In genomic region chr19:37909830-37910261, GRCm38 (mm10) we compare ENCODE assay signal across 18 mouse cellular contexts.
A peak's percentile ranks its signal among the peaks of the same experiment; 100 is the strongest.
DNase-seq lines count a peak whose midpoint lies in the region; ATAC-seq and TF ChIP-seq lines count a peak whose summit lies in the region.
"Had no signal": no experiment of that assay in that cellular context is flagged by ENCODE, and none has a peak within 500 bp of the region (broad histone marks: within the 10 kb centered on the region; RNA-seq: fewer than 3 reads in every experiment).

No protein-coding gene starts in this region.

- H3K27ac ChIP-seq in hindbrain, embryonic 13.5 days = no peak overlapping the region
- H3K27ac ChIP-seq in hindbrain, postnatal 0 days = no peak overlapping the region
- H3K27ac ChIP-seq in midbrain, postnatal 0 days (ENCODE audit: low read depth, low read length) = no peak overlapping the region
- H3K27ac ChIP-seq in midbrain, embryonic 15.5 days = no peak overlapping the region
- H3K27ac ChIP-seq in neural tube, embryonic 15.5 days (replicated peaks) = no peak overlapping the region
- H3K27ac ChIP-seq: limb, embryonic 13.5 days; liver, embryonic 15.5 days had no signal

- peak; percentile 67 for ATAC-seq in hindbrain, embryonic 13.5 days (ENCODE audit: low FRiP score)
- no peak for ATAC-seq in hindbrain, postnatal 0 days
- ATAC-seq in midbrain, postnatal 0 days (ENCODE audit: low FRiP score) = no peak
- no peak for ATAC-seq in midbrain, embryonic 15.5 days (replicated peaks)
- peak; percentile 68 for ATAC-seq in neural tube, embryonic 15.5 days (ENCODE audit: low FRiP score)
- ATAC-seq: intestine, postnatal 0 days had no signal

- no peaks in the 10 kb centered on the region for H3K27me3 ChIP-seq in hindbrain, embryonic 13.5 days
- H3K27me3 ChIP-seq in hindbrain, postnatal 0 days (ENCODE audit: insufficient read depth, low read length) = no peaks in the 10 kb centered on the region
- H3K27me3 ChIP-seq in midbrain, postnatal 0 days (ENCODE audit: insufficient read depth, low read length) = no peaks in the 10 kb centered on the region
- H3K27me3 ChIP-seq in midbrain, embryonic 15.5 days (replicated peaks) = no peaks in the 10 kb centered on the region
- H3K27me3 ChIP-seq in neural tube, embryonic 15.5 days (replicated peaks) = no peaks in the 10 kb centered on the region
- H3K27me3 ChIP-seq: heart, embryonic 12.5 days; limb, embryonic 13.5 days; liver, embryonic 15.5 days had no signal

- DNase-seq in hindbrain, postnatal 0 days (ENCODE audit: low spot score) = no peak
- peak; percentile 4 for DNase-seq in midbrain, postnatal 0 days (ENCODE audit: low spot score)
- DNase-seq in NIH3T3 (ENCODE audit: low read depth) = peak; percentile 65
- DNase-seq in kidney, postnatal 36 days = no peak
- DNase-seq: cerebellum, adult 18-20 months; cerebellum, postnatal 36 days; heart, postnatal 4 days; lung, postnatal 10 days; retina, postnatal 1 day; spleen, adult 18-20 months; thymus, adult 18-20 months had no signal

- 42% methylated on average over 5 of the region's 5 CpGs for WGBS in hindbrain, embryonic 13.5 days
- 51% methylated on average over 5 of the region's 5 CpGs for WGBS in hindbrain, postnatal 0 days
- 54% methylated on average over 5 of the region's 5 CpGs for WGBS in midbrain, postnatal 0 days
- WGBS in midbrain, embryonic 15.5 days = 60% methylated on average over 5 of the region's 5 CpGs
- 35% methylated on average over 5 of the region's 5 CpGs for WGBS in neural tube, embryonic 15.5 days

- no peak overlapping the region for H3K9ac ChIP-seq in hindbrain, embryonic 13.5 days
- no peak overlapping the region for H3K9ac ChIP-seq in hindbrain, postnatal 0 days (replicated peaks; ENCODE audit: low read length)
- no peak overlapping the region for H3K9ac ChIP-seq in midbrain, postnatal 0 days (replicated peaks; ENCODE audit: low read length, poor library complexity, severe bottlenecking)
- no peak overlapping the region for H3K9ac ChIP-seq in midbrain, embryonic 15.5 days
- H3K9ac ChIP-seq in neural tube, embryonic 15.5 days (replicated peaks) = no peak overlapping the region
- H3K9ac ChIP-seq: heart, embryonic 12.5 days; limb, embryonic 13.5 days; liver, embryonic 15.5 days had no signal

- H3K36me3 ChIP-seq in hindbrain, embryonic 13.5 days = no peaks in the 10 kb centered on the region
- no peaks in the 10 kb centered on the region for H3K36me3 ChIP-seq in hindbrain, postnatal 0 days (ENCODE audit: insufficient read depth, low read length)
- no peaks in the 10 kb centered on the region for H3K36me3 ChIP-seq in midbrain, postnatal 0 days (ENCODE audit: insufficient read depth, low read length)
- no peaks in the 10 kb centered on the region for H3K36me3 ChIP-seq in midbrain, embryonic 15.5 days (replicated peaks)
- no peaks in the 10 kb centered on the region for H3K36me3 ChIP-seq in neural tube, embryonic 15.5 days
- H3K36me3 ChIP-seq: heart, embryonic 12.5 days; limb, embryonic 13.5 days; liver, embryonic 15.5 days had no signal

- TF ChIP-seq CTCF in hindbrain, postnatal 0 days (IDR thresholded peaks at IDR 0.05; ENCODE audit: low read depth) = no peak
- TF ChIP-seq CTCF in midbrain, postnatal 0 days (IDR thresholded peaks at IDR 0.05) = no peak

- peaks cover 19% of the 10 kb centered on the region for H3K4me1 ChIP-seq in hindbrain, embryonic 13.5 days (replicated peaks)
- H3K4me1 ChIP-seq in hindbrain, postnatal 0 days (ENCODE audit: insufficient read depth, low read length) = no peaks in the 10 kb centered on the region
- H3K4me1 ChIP-seq in midbrain, postnatal 0 days (ENCODE audit: insufficient read depth, low read length) = no peaks in the 10 kb centered on the region
- no peaks in the 10 kb centered on the region for H3K4me1 ChIP-seq in midbrain, embryonic 15.5 days
- peaks cover 29% of the 10 kb centered on the region for H3K4me1 ChIP-seq in neural tube, embryonic 15.5 days
- H3K4me1 ChIP-seq: liver, embryonic 15.5 days had no signal

- H3K9me3 ChIP-seq in hindbrain, embryonic 13.5 days = no peaks in the 10 kb centered on the region
- H3K9me3 ChIP-seq in hindbrain, postnatal 0 days (ENCODE audit: low read length) = no peaks in the 10 kb centered on the region
- no peaks in the 10 kb centered on the region for H3K9me3 ChIP-seq in midbrain, postnatal 0 days (ENCODE audit: low read length)
- H3K9me3 ChIP-seq in midbrain, embryonic 15.5 days = no peaks in the 10 kb centered on the region
- no peaks in the 10 kb centered on the region for H3K9me3 ChIP-seq in neural tube, embryonic 15.5 days (replicated peaks)
- H3K9me3 ChIP-seq: heart, embryonic 12.5 days; limb, embryonic 13.5 days; liver, embryonic 15.5 days had no signal

- no peak overlapping the region for H3K4me2 ChIP-seq in hindbrain, embryonic 13.5 days
- H3K4me2 ChIP-seq in hindbrain, postnatal 0 days (ENCODE audit: low read depth, low read length) = no peak overlapping the region
- H3K4me2 ChIP-seq in midbrain, postnatal 0 days (ENCODE audit: low read depth, low read length, poor library complexity, severe bottlenecking) = no peak overlapping the region
- no peak overlapping the region for H3K4me2 ChIP-seq in midbrain, embryonic 15.5 days
- H3K4me2 ChIP-seq in neural tube, embryonic 15.5 days = no peak overlapping the region
- H3K4me2 ChIP-seq: heart, embryonic 12.5 days; limb, embryonic 13.5 days; liver, embryonic 15.5 days had no signal

- no peak overlapping the region for H3K4me3 ChIP-seq in hindbrain, embryonic 13.5 days
- no peak overlapping the region for H3K4me3 ChIP-seq in hindbrain, postnatal 0 days (ENCODE audit: low read length)
- H3K4me3 ChIP-seq in midbrain, postnatal 0 days (ENCODE audit: low read depth, low read length) = no peak overlapping the region
- H3K4me3 ChIP-seq in midbrain, embryonic 15.5 days = no peak overlapping the region
- no peak overlapping the region for H3K4me3 ChIP-seq in neural tube, embryonic 15.5 days (replicated peaks)
- H3K4me3 ChIP-seq: heart, embryonic 12.5 days; limb, embryonic 13.5 days; liver, embryonic 15.5 days had no signal

Comparison
In these comparisons a context has a peak if more than half of its experiments do, and no peak if none do; other contexts are left out.
1. ATAC-seq: peak in hindbrain, embryonic 13.5 days (single experiment) and neural tube, embryonic 15.5 days (single experiment); none in hindbrain, postnatal 0 days (single experiment), midbrain, postnatal 0 days (single experiment) and midbrain, embryonic 15.5 days (single experiment).
2. DNase-seq: peak in midbrain, postnatal 0 days (single experiment) and NIH3T3 (single experiment); none in hindbrain, postnatal 0 days (single experiment) and kidney, postnatal 36 days (0 of 2).